Mouse (Mus musculus) heart, embryonic 14.5 days (tissue): ENCODE data around the gene Mast4. TPM values are rescaled to one million over a fixed set of nuclear protein-coding genes. Genes with fewer than 3 reads are reported as not detected.

Experiments used
- ATAC-seq: fragments of 200-750 bp; cut with Nextera tagmentation; 2 replicates; pipeline ENCODE4 v1.8.0; 2017; ENCODE audit warnings: low read depth, moderate TSS enrichment; ENCODE audit not compliant: insufficient number of reproducible peaks, insufficient read depth, low FRiP score
- H3K27ac ChIP-seq, 2 experiments: fragments of 200-500 bp in 1 of 2; fragments of 300-500 bp in 1 of 2; sonication (generic) in 1 of 2; replicated peaks in 1 of 2; 2 replicates each; pipeline ENCODE4 v1.5.1; 2012 to 2014; ENCODE audit warnings: low read depth in 2 of 2, low read length in 2 of 2, control low read depth in 1 of 2, mild to moderate bottlenecking in 1 of 2, mixed read lengths in 1 of 2; ENCODE audit not compliant: control insufficient read depth in 1 of 2, insufficient read depth in 1 of 2
- H3K27me3 ChIP-seq: fragments of 300-500 bp; sonication (generic); 2 replicates; pipeline ENCODE4 v1.6.1; 2014; ENCODE audit warnings: mild to moderate bottlenecking, low read length, control low read depth; ENCODE audit not compliant: control insufficient read depth, insufficient read depth
- H3K36me3 ChIP-seq: fragments of 300-500 bp; sonication (generic); 2 replicates; pipeline ENCODE4 v1.6.1; 2014; ENCODE audit warnings: mild to moderate bottlenecking, control low read depth, low read length, mixed read lengths; ENCODE audit not compliant: control insufficient read depth, insufficient read depth
- H3K4me1 ChIP-seq, 2 experiments: fragments of 200-500 bp in 1 of 2; fragments of 300-500 bp in 1 of 2; sonication (generic) in 1 of 2; 2 replicates each; pipeline ENCODE4 v1.6.1; 2012 to 2014; ENCODE audit warnings: low read length in 2 of 2, control low read depth in 1 of 2, mixed read lengths in 1 of 2; ENCODE audit not compliant: control insufficient read depth in 2 of 2, insufficient read depth in 2 of 2
- H3K4me2 ChIP-seq: fragments of 300-500 bp; sonication (generic); 2 replicates; pipeline ENCODE4 v1.6.1; 2014; ENCODE audit warnings: mild to moderate bottlenecking, low read length
- H3K4me3 ChIP-seq, 2 experiments: fragments of 200-500 bp in 1 of 2; fragments of 300-500 bp in 1 of 2; sonication (generic) in 1 of 2; 2 replicates each; pipeline ENCODE4 v1.5.1; 2012 to 2014; ENCODE audit warnings: low read length in 2 of 2, mild to moderate bottlenecking in 2 of 2, control low read depth in 1 of 2, low read depth in 1 of 2, moderate library complexity in 1 of 2; ENCODE audit not compliant: control insufficient read depth in 1 of 2, insufficient read depth in 1 of 2
- H3K9ac ChIP-seq: fragments of 300-500 bp; sonication (generic); 2 replicates; pipeline ENCODE4 v1.6.1; 2014; ENCODE audit warnings: mild to moderate bottlenecking, low read length
- H3K9me3 ChIP-seq: fragments of 300-500 bp; sonication (generic); 2 replicates; pipeline ENCODE4 v1.6.1; 2016; ENCODE audit warnings: low read length, control low read depth; ENCODE audit not compliant: control insufficient read depth
- WGBS: fragments of 180-500 bp; shearing (Covaris S2); extraction: QIAGEN DNeasy Blood & Tissue Kit; methylation state at CpG from one replicate; pipeline ENCODE4 v1.1.7; 2014; 5-methylcytosine and 5-hydroxymethylcytosine counted together
- polyA plus RNA-seq: library from polyadenylated mRNA; unstranded; fragments of >200 nt; fragmentation: Nextera tagmentation; extraction: Ambion mirVana; gene quantifications from 2 replicates; pipeline ENCODE4 v1.2.1, GENCODE M21; 2014

Gene Mast4
- polyA plus RNA-seq, 1 experiment from 2014 or later, result 54.1 TPM

- Histone ChIP-seq H3K9ac (no peak overlapping the region), H3K4me3 (no peak overlapping the region), H3K36me3 (peaks cover 77% of the 10 kb centered on the region), H3K27ac (no peak overlapping the region), H3K4me1 (peaks cover 2 to 6% of the 10 kb centered on the region in 2 experiments; a peak in 3 of 4 replicates), H3K9me3 (no peaks in the 10 kb centered on the region), H3K4me2 (no peak overlapping the region), H3K27me3 (no peaks in the 10 kb centered on the region)
- no peak for ATAC-seq
- WGBS, result 90% methylated on average over 9 of the region's 9 CpGs
Observed at GRCm38 (mm10) chr13:102761410-102761809, 572.9 kb downstream of the Mast4 start.

- Histone ChIP-seq H3K4me3 (no peak overlapping the region), H3K4me1 (no peaks in the 10 kb centered on the region), H3K9me3 (no peaks in the 10 kb centered on the region), H3K27me3 (no peaks in the 10 kb centered on the region), H3K36me3 (peaks cover 72% of the 10 kb centered on the region), H3K9ac (no peak overlapping the region), H3K4me2 (no peak overlapping the region), H3K27ac (no peak overlapping the region)
- 87% methylated on average over 6 of the region's 6 CpGs for WGBS
- no peak for ATAC-seq
Observed at GRCm38 (mm10) chr13:102758021-102758420, 576.3 kb downstream of the Mast4 start.

- no peaks in the 10 kb centered on the region for H3K27me3 ChIP-seq
- H3K4me3 ChIP-seq, result no peak overlapping the region
- peaks cover 88% of the 10 kb centered on the region for H3K36me3 ChIP-seq
- 87% methylated on average over 8 of the region's 8 CpGs for WGBS
- no peak overlapping the region for H3K9ac ChIP-seq
- ATAC-seq, result no peak
- H3K27ac ChIP-seq, result no peak overlapping the region
- H3K9me3 ChIP-seq, result no peaks in the 10 kb centered on the region
- H3K4me1 ChIP-seq, result no peaks in the 10 kb centered on the region
- H3K4me2 ChIP-seq, result no peak overlapping the region
Observed at GRCm38 (mm10) chr13:102756071-102756470, 578.2 kb downstream of the Mast4 start.

GRCm38 (mm10) chr13:102755124-102755523 is 579.2 kb downstream of the Mast4 start:
- Histone ChIP-seq H3K4me3 (no peak overlapping the region), H3K4me1 (no peaks in the 10 kb centered on the region), H3K36me3 (peaks cover 88% of the 10 kb centered on the region), H3K27me3 (no peaks in the 10 kb centered on the region), H3K4me2 (no peak overlapping the region), H3K27ac (no peak overlapping the region), H3K9ac (no peak overlapping the region), H3K9me3 (no peaks in the 10 kb centered on the region)
- ATAC-seq, result no peak
- 94% methylated on average over 8 of the region's 8 CpGs for WGBS

- Histone ChIP-seq H3K27ac (no peak overlapping the region), H3K27me3 (no peaks in the 10 kb centered on the region), H3K4me3 (no peak overlapping the region), H3K4me1 (no peaks in the 10 kb centered on the region), H3K36me3 (peaks cover 88% of the 10 kb centered on the region), H3K4me2 (no peak overlapping the region), H3K9ac (no peak overlapping the region), H3K9me3 (no peaks in the 10 kb centered on the region)
- no peak for ATAC-seq
- 71% methylated on average over 19 of the region's 19 CpGs for WGBS
Observed at GRCm38 (mm10) chr13:102753714-102754556, 580.4 kb downstream of the Mast4 start.

GRCm38 (mm10) chr13:102749891-102750290 is 584.4 kb downstream of the Mast4 start:
- WGBS, result 90% methylated on average over 10 of the region's 10 CpGs
- Histone ChIP-seq H3K27ac (no peak overlapping the region), H3K4me3 (no peak overlapping the region), H3K36me3 (peaks cover 85% of the 10 kb centered on the region), H3K9ac (no peak overlapping the region), H3K4me1 (no peaks in the 10 kb centered on the region), H3K27me3 (no peaks in the 10 kb centered on the region), H3K9me3 (no peaks in the 10 kb centered on the region), H3K4me2 (no peak overlapping the region)
- no peak for ATAC-seq

- 75% methylated on average over 6 of the region's 6 CpGs for WGBS
- Histone ChIP-seq H3K4me1 (no peaks in the 10 kb centered on the region), H3K27me3 (no peaks in the 10 kb centered on the region), H3K4me2 (no peak overlapping the region), H3K4me3 (no peak overlapping the region), H3K36me3 (peaks cover 83% of the 10 kb centered on the region), H3K9ac (no peak overlapping the region), H3K27ac (no peak overlapping the region), H3K9me3 (no peaks in the 10 kb centered on the region)
- ATAC-seq, result no peak
Observed at GRCm38 (mm10) chr13:102749194-102749593, 585.1 kb downstream of the Mast4 start.
